Mouse (Mus musculus): Measurements from ENCODE around the gene Alx3.

- TF ChIP-seq CTCF (IDR thresholded peaks at IDR 0.05), result no peak
- TF ChIP-seq EP300 (IDR thresholded peaks at IDR 0.05), result no peak
Measured at GRCm38 (mm10) chr3:107608808-107609207, 14.0 kb downstream of the Alx3 start.

Measured in lung, postnatal 0 days (tissue).